Mouse (Mus musculus): ENCODE measurements around the gene Ice1. TPM values are rescaled to one million over a fixed set of nuclear protein-coding genes. Genes with fewer than 3 reads are reported as not detected.

Gene Ice1
- polyA plus RNA-seq, 1 experiment from 2014 or later = 28.9 TPM

DNA sequence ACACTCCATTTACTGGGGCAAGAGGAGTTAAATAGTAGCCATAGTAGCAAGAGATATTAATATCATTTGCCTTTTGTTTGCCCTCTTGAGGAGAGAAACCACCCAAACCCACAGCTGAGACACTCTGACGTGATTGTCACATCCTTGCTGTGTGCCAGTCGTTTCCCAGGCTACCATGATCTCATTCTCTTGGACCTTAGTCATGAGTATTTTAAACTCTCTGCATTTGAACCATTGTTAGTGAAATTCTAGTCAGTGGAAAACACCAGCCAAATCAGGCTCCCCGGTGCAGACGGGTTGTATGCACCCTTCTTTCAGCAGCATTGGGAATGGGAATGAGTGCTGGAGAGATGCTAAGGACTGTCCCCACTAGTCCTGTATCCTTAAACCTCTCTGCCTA is 32.6 kb upstream of the Ice1 start:
- H3K9ac ChIP-seq (ENCODE audit: low read length) = no peak overlapping the region
- 76% methylated on average over 4 of the region's 4 CpGs for WGBS
- H3K4me3 ChIP-seq (ENCODE audit: low read depth, low read length) = no peak overlapping the region
- DNase-seq (ENCODE audit: low spot score, missing footprints) (no peak), ATAC-seq (ENCODE audit: low FRiP score) (no peak)
- H3K36me3 ChIP-seq (ENCODE audit: control insufficient read depth, insufficient read depth, low read length) = no peaks in the 10 kb centered on the region
- H3K27ac ChIP-seq (ENCODE audit: low read depth, low read length) = no peak overlapping the region
- H3K4me1 ChIP-seq (ENCODE audit: control insufficient read depth, insufficient read depth, low read length) = no peaks in the 10 kb centered on the region
- no peaks in the 10 kb centered on the region for H3K27me3 ChIP-seq (ENCODE audit: control insufficient read depth, insufficient read depth, low read length)
- no peaks in the 10 kb centered on the region for H3K9me3 ChIP-seq (ENCODE audit: control insufficient read depth, low read length)
- H3K4me2 ChIP-seq = no peak overlapping the region

DNA sequence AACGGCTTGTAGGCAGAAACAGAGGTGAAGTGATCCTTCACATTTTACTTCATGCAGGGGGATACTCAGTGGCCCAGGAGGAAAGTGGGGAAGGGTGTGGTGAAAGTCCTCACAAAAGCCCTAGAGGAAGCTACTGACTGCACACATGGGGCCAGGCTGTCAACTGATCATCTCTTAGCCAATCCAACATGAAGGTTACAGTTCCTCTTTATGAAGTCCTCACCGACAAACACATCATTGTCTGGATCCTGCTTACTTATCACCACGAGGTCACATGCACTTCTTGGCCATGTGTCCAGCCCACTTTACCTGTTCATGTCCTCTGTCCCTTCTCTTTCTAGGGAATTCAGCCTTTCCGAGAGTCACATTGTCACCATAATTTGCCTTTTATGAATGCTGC is 22.3 kb upstream of the Ice1 start:
- Histone ChIP-seq H3K36me3 (ENCODE audit: control insufficient read depth, insufficient read depth, low read length) (no peaks in the 10 kb centered on the region), H3K4me1 (ENCODE audit: control insufficient read depth, insufficient read depth, low read length) (no peaks in the 10 kb centered on the region), H3K9me3 (ENCODE audit: control insufficient read depth, low read length) (no peaks in the 10 kb centered on the region), H3K4me2 (no peak overlapping the region), H3K27ac (ENCODE audit: low read depth, low read length) (no peak overlapping the region), H3K27me3 (ENCODE audit: control insufficient read depth, insufficient read depth, low read length) (no peaks in the 10 kb centered on the region), H3K9ac (ENCODE audit: low read length) (no peak overlapping the region), H3K4me3 (ENCODE audit: low read depth, low read length) (no peak overlapping the region)
- ATAC-seq (ENCODE audit: low FRiP score) (no peak), DNase-seq (ENCODE audit: low spot score, missing footprints) (no peak)
- WGBS = 81% methylated on average over 4 of the region's 4 CpGs

GRCm38 (mm10) chr13:70656741-70657140 is 19.3 kb upstream of the Ice1 start:
- Histone ChIP-seq H3K27me3 (ENCODE audit: control insufficient read depth, insufficient read depth, low read length) (no peaks in the 10 kb centered on the region), H3K9me3 (ENCODE audit: control insufficient read depth, low read length) (no peaks in the 10 kb centered on the region), H3K27ac (ENCODE audit: low read depth, low read length) (no peak overlapping the region), H3K9ac (ENCODE audit: low read length) (no peak overlapping the region), H3K4me1 (ENCODE audit: control insufficient read depth, insufficient read depth, low read length) (no peaks in the 10 kb centered on the region), H3K36me3 (ENCODE audit: control insufficient read depth, insufficient read depth, low read length) (no peaks in the 10 kb centered on the region), H3K4me3 (ENCODE audit: low read depth, low read length) (no peak overlapping the region), H3K4me2 (no peak overlapping the region)
- WGBS = 78% methylated on average over 4 of the region's 4 CpGs
- no peak for DNase-seq (ENCODE audit: low spot score, missing footprints)
- ATAC-seq (ENCODE audit: low FRiP score) = no peak

GRCm38 (mm10) chr13:70656329-70656728 is 18.9 kb upstream of the Ice1 start:
- ATAC-seq (ENCODE audit: low FRiP score) (no peak), DNase-seq (ENCODE audit: low spot score, missing footprints) (no peak)
- 83% methylated on average over 8 of the region's 8 CpGs for WGBS

DNA sequence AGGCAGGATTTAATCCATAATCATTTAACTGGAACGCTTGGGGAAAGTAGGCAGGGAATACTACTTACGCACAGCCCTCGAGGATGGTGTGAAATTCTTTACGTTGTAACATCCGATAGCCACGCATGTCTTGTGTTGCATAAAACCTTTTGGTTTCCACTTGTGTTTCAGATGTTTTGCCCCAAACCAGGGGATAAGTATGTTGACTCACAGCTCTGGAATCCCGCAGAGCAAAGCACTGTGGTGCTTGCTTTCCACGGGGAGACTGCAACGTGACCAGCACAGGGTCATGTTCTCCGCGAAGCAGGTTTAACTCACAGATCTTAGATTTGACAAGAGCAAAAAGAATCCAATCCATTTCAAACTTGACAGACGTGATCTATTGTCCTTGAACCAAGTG is 18.1 kb upstream of the Ice1 start:
- DNase-seq (ENCODE audit: low spot score, missing footprints) (no peak), ATAC-seq (ENCODE audit: low FRiP score) (no peak)
- Histone ChIP-seq H3K36me3 (ENCODE audit: control insufficient read depth, insufficient read depth, low read length) (no peaks in the 10 kb centered on the region), H3K27me3 (ENCODE audit: control insufficient read depth, insufficient read depth, low read length) (no peaks in the 10 kb centered on the region), H3K4me3 (ENCODE audit: low read depth, low read length) (no peak overlapping the region), H3K4me2 (no peak overlapping the region), H3K9me3 (ENCODE audit: control insufficient read depth, low read length) (no peaks in the 10 kb centered on the region), H3K27ac (ENCODE audit: low read depth, low read length) (no peak overlapping the region), H3K4me1 (ENCODE audit: control insufficient read depth, insufficient read depth, low read length) (no peaks in the 10 kb centered on the region), H3K9ac (ENCODE audit: low read length) (no peak overlapping the region)
- WGBS = 88% methylated on average over 12 of the region's 12 CpGs

More at GRCm38 (mm10) chr13:70656329-70656728, 18.9 kb upstream of the Ice1 start:
- Histone ChIP-seq H3K4me2 (no peak overlapping the region), H3K9me3 (ENCODE audit: control insufficient read depth, low read length) (no peaks in the 10 kb centered on the region), H3K27ac (ENCODE audit: low read depth, low read length) (no peak overlapping the region), H3K4me1 (ENCODE audit: control insufficient read depth, insufficient read depth, low read length) (no peaks in the 10 kb centered on the region), H3K9ac (ENCODE audit: low read length) (no peak overlapping the region), H3K4me3 (ENCODE audit: low read depth, low read length) (no peak overlapping the region), H3K27me3 (ENCODE audit: control insufficient read depth, insufficient read depth, low read length) (no peaks in the 10 kb centered on the region), H3K36me3 (ENCODE audit: control insufficient read depth, insufficient read depth, low read length) (no peaks in the 10 kb centered on the region)

- Histone ChIP-seq H3K27me3 (ENCODE audit: control insufficient read depth, insufficient read depth, low read length) (no peaks in the 10 kb centered on the region), H3K4me1 (ENCODE audit: control insufficient read depth, insufficient read depth, low read length) (no peaks in the 10 kb centered on the region), H3K27ac (ENCODE audit: low read depth, low read length) (no peak overlapping the region), H3K4me2 (no peak overlapping the region), H3K9me3 (ENCODE audit: control insufficient read depth, low read length) (no peaks in the 10 kb centered on the region), H3K36me3 (ENCODE audit: control insufficient read depth, insufficient read depth, low read length) (no peaks in the 10 kb centered on the region), H3K4me3 (ENCODE audit: low read depth, low read length) (no peak overlapping the region), H3K9ac (ENCODE audit: low read length) (no peak overlapping the region)
- 69% methylated on average over 5 of the region's 5 CpGs for WGBS
- ATAC-seq (ENCODE audit: low FRiP score) (no peak), DNase-seq (ENCODE audit: low spot score, missing footprints) (no peak)
Observed at GRCm38 (mm10) chr13:70654091-70654770, 16.8 kb upstream of the Ice1 start.

DNA sequence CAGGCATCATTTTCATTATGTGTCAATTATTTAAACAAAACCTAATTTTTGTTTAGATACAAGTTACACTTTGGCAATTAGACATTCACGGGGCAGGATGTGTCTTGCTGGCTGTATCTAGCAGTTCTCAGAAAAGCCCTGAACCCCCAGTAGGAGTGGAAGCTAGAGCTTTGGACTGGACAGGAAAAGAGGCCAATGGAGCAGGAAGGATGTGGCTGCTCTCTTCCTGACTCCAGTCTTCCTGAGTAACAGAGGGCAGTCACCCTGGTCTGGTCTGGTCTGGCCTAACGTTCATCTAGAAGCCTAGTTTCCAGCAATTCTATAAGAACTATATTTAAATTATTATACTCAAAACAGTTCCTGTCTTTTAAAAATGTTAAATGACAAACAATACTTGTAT is 16.0 kb upstream of the Ice1 start:
- H3K4me1 ChIP-seq (ENCODE audit: control insufficient read depth, insufficient read depth, low read length) = no peaks in the 10 kb centered on the region
- ATAC-seq (ENCODE audit: low FRiP score) = no peak
- 81% methylated on average over 2 of the region's 2 CpGs for WGBS
- H3K4me2 ChIP-seq = no peak overlapping the region
- H3K27me3 ChIP-seq (ENCODE audit: control insufficient read depth, insufficient read depth, low read length) = no peaks in the 10 kb centered on the region
- DNase-seq (ENCODE audit: low spot score, missing footprints) = no peak
- no peaks in the 10 kb centered on the region for H3K9me3 ChIP-seq (ENCODE audit: control insufficient read depth, low read length)
- H3K9ac ChIP-seq (ENCODE audit: low read length) = no peak overlapping the region
- no peak overlapping the region for H3K27ac ChIP-seq (ENCODE audit: low read depth, low read length)
- H3K4me3 ChIP-seq (ENCODE audit: low read depth, low read length) = no peak overlapping the region
- H3K36me3 ChIP-seq (ENCODE audit: control insufficient read depth, insufficient read depth, low read length) = no peaks in the 10 kb centered on the region

- H3K4me1 ChIP-seq (ENCODE audit: control insufficient read depth, insufficient read depth, low read length) = no peaks in the 10 kb centered on the region
- H3K4me2 ChIP-seq = no peak overlapping the region
- H3K36me3 ChIP-seq (ENCODE audit: control insufficient read depth, insufficient read depth, low read length) = no peaks in the 10 kb centered on the region
- H3K9me3 ChIP-seq (ENCODE audit: control insufficient read depth, low read length) = no peaks in the 10 kb centered on the region
- H3K27me3 ChIP-seq (ENCODE audit: control insufficient read depth, insufficient read depth, low read length) = no peaks in the 10 kb centered on the region
- ATAC-seq (ENCODE audit: low FRiP score) (no peak), DNase-seq (ENCODE audit: low spot score, missing footprints) (no peak)
- H3K27ac ChIP-seq (ENCODE audit: low read depth, low read length) = no peak overlapping the region
- H3K9ac ChIP-seq (ENCODE audit: low read length) = no peak overlapping the region
- H3K4me3 ChIP-seq (ENCODE audit: low read depth, low read length) = no peak overlapping the region
- WGBS = 71% methylated on average over 3 of the region's 3 CpGs
Observed at GRCm38 (mm10) chr13:70650011-70650436, 12.6 kb upstream of the Ice1 start.

DNA sequence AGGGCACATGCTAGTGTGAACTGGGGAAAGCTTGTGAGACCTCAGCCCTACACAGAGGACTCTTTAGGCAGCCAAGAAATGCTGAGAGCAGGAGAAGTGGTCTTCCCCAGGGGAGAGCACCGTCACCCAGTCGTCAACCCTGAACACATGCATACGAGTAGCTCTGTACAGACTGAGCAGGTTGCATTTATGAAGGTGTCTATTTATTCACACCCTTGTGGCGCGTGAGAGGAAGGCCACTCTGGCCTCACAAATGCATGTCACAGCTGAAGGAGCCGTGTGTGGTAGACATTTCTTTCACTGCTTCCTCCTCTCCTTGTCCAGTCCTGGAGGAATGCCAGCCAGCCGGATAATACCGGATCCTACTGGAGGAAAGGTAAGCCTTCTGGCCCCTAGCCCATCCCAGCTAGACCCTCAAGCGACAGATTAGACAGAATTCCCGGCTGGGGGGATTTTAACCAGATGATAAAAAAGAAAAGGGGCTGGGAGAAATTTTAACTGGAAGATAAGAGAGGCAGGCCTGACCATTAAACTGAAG is 8.6 kb upstream of the Ice1 start:
- Histone ChIP-seq H3K9ac (ENCODE audit: low read length) (no peak overlapping the region), H3K36me3 (ENCODE audit: control insufficient read depth, insufficient read depth, low read length) (no peaks in the 10 kb centered on the region), H3K27me3 (ENCODE audit: control insufficient read depth, insufficient read depth, low read length) (no peaks in the 10 kb centered on the region), H3K4me2 (no peak overlapping the region), H3K9me3 (ENCODE audit: control insufficient read depth, low read length) (no peaks in the 10 kb centered on the region), H3K4me3 (ENCODE audit: low read depth, low read length) (no peak overlapping the region), H3K4me1 (ENCODE audit: control insufficient read depth, insufficient read depth, low read length) (no peaks in the 10 kb centered on the region), H3K27ac (ENCODE audit: low read depth, low read length) (no peak overlapping the region)
- DNase-seq (ENCODE audit: low spot score, missing footprints) (no peak), ATAC-seq (ENCODE audit: low FRiP score) (no peak)
- 84% methylated on average over 10 of the region's 10 CpGs for WGBS

Measured in midbrain, embryonic 11.5 days (tissue).